Mouse (Mus musculus) spleen, adult 2 months (tissue): Measurements from ENCODE around the gene Ndufab1. TPM values are rescaled to one million over a fixed set of nuclear protein-coding genes. Genes with fewer than 3 reads are reported as not detected.

ENCODE experiments used
- DNase-seq, 2 experiments: peaks; one replicate each; pipeline versions ENCODE4 v3.0.0 to v3.0.0-alpha.2; 2012 to 2021; ENCODE audit warnings: low spot score in 2 of 2, low read depth in 1 of 2
- H3K27ac ChIP-seq: fragments of 200-500 bp; 2 replicates; pipeline ENCODE4 v1.5.1; 2012; ENCODE audit warnings: low read length, inconsistent platforms; ENCODE audit not compliant: insufficient read depth
- H3K27me3 ChIP-seq: fragments of 200-500 bp; 2 replicates; pipeline ENCODE4 v1.6.1; 2012; ENCODE audit warnings: mild to moderate bottlenecking, moderate library complexity, low read length, inconsistent platforms; ENCODE audit not compliant: control insufficient read depth, insufficient read depth
- H3K36me3 ChIP-seq: fragments of 200-500 bp; 2 replicates; pipeline ENCODE4 v1.6.1; 2012; ENCODE audit warnings: mild to moderate bottlenecking, low read length, inconsistent platforms; ENCODE audit not compliant: control insufficient read depth, insufficient read depth
- H3K4me1 ChIP-seq: fragments of 200-500 bp; 2 replicates; pipeline ENCODE4 v1.6.1; 2011; ENCODE audit warnings: inconsistent platforms; ENCODE audit not compliant: control insufficient read depth, insufficient read depth, insufficient read length
- H3K4me3 ChIP-seq: fragments of 200-500 bp; 2 replicates; pipeline ENCODE4 v1.5.1; 2011; ENCODE audit warnings: mild to moderate bottlenecking, inconsistent platforms; ENCODE audit not compliant: insufficient read depth, insufficient read length; ENCODE audit errors: extremely low read depth
- CTCF ChIP-seq: fragments of 200-500 bp; IDR thresholded peaks from 2 replicates; pipeline ENCODE4 v1.5.1; 2011; ENCODE audit warnings: mild to moderate bottlenecking, inconsistent platforms; ENCODE audit not compliant: insufficient read depth, insufficient read length, insufficient replicate concordance; ENCODE audit errors: extremely low read depth
- POLR2A ChIP-seq: fragments of 200-500 bp; IDR thresholded peaks from 2 replicates; pipeline ENCODE4 v1.6.1; 2011; ENCODE audit warnings: low read depth, low read length, inconsistent platforms
- WGBS: fragments of 180-500 bp; shearing (Covaris S2); methylation state at CpG from one replicate; pipeline ENCODE4 v1.1.7; 2018; 5-methylcytosine and 5-hydroxymethylcytosine counted together
- polyA plus RNA-seq: library from polyadenylated mRNA; depleted of rRNA; stranded (reverse); fragments of >200 nt; gene quantifications from 2 replicates; pipeline ENCODE4 v1.2.3, GENCODE M21; 2012

Ndufab1 gene
- polyA plus RNA-seq, 1 experiment = 103 TPM

DNA sequence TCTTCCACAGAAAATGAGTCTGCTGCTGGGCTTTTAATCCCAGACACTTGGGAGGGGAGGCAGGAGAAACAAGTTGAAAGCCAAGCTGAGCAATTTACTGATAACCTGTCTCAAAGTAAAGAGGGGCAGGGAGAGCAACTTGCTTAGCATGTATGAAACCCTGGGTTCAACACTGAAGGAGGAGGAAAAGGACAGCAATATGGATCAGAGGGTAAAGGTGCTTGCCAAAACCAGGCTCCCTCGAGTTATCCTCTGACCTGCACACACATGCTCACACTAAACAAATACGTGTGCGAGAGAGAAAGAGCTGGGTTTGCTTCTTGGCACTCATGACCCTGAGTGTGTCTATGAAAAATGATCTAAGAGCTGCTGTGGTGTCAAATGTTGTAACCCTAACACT lies 3.7 kb downstream of the Ndufab1 start:
- 91% methylated on average over 3 of the region's 3 CpGs for WGBS
- no peak for DNase-seq
- TF ChIP-seq POLR2A (no peak), CTCF (no peak)
- no peak overlapping the region for H3K27ac ChIP-seq
- H3K27me3 ChIP-seq = no peaks in the 10 kb centered on the region
- peaks cover 21% of the 10 kb centered on the region for H3K36me3 ChIP-seq
- H3K4me1 ChIP-seq = peaks cover 3% of the 10 kb centered on the region
- no peak overlapping the region for H3K4me3 ChIP-seq

DNA sequence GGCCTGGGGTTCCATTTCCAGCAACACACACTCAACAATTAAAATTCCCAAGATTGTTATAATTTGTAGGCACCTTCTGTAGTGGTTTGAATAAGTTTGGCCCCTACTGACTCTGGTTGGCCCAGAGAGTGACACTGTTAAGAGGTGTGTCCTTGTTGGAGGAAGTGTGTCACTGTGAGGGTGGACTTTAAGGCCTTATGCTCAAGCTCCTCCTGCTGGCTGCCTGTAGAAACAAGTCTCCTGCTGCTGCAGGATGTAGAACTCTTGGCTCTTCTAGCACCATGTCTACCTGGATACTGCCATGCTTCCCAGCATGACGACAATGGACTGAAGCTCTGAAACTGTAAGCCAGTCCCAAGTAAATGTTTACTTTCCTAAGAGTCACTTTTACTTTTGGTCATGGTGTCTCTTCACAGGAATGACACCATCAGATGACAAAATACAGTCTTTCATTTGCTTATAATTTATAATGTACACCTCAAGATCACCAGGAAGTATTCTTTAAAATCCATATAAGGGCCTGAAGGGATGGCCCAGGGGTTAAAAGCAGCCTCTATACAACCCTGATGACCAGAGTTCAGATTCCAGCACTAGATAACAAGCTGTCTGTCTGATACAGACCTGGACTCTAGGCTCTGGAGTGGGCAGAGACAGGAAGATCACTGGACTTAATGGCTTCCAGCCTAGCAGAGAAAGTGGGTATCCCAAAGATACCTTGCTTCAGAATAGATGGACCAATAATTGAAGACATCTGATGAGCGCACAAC lies 6.9 kb downstream of the Ndufab1 start:
- Histone ChIP-seq H3K4me3 (no peak overlapping the region), H3K4me1 (no peaks in the 10 kb centered on the region), H3K27ac (no peak overlapping the region), H3K27me3 (no peaks in the 10 kb centered on the region), H3K36me3 (peaks cover 38% of the 10 kb centered on the region)
- DNase-seq = no peak
- WGBS = 98% methylated on average over 2 of the region's 2 CpGs
- TF ChIP-seq CTCF (peak; percentile 11; the same call in 1 of the 2 replicates), POLR2A (no peak)

DNA sequence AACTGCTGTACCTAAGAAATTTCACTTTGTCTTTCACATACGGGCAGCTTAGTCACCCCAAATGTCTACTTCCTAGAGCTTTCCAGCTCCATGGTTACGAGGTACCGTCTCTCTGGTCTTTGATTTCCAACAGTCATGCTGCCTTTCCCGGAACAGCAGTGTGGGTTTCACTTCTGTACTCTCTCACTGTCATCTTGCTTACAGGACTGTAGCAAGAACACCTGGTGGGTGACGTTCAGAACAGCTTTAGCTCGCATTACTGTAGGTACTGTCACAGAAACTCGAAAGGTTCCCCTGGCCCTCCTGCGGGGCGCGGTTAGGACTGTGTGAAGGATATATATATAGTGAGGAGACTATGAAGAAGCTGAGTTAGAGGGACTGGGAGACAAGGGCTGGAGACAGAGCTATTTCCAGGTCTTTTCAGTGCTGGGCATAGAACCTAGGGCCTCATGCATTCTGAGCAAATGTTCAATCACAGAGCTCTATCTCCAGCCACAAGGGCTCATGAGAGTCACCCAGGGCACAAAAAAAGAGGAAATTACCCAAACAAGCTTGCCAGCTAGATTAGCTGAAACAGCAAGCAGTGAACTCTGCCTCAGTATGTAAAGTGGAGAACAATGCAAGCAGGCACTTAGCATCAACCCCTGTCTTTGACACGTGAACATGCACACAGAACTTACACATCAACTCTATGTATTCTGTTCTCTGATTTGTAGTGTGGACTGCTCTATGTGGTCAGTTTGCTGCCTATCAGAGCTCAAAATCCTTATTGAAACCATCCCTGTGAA lies 14.3 kb downstream of the Ndufab1 start:
- no peak for TF ChIP-seq POLR2A
- TF ChIP-seq CTCF = no peak
- Histone ChIP-seq H3K27ac (peak overlapping the region; percentile 68), H3K4me1 (no peaks in the 10 kb centered on the region), H3K4me3 (no peak overlapping the region), H3K27me3 (no peaks in the 10 kb centered on the region), H3K36me3 (peaks cover 21% of the 10 kb centered on the region)
- DNase-seq = peak in 1 of 2 experiments; percentile 13
- 65% methylated on average over 11 of the region's 11 CpGs for WGBS

DNA sequence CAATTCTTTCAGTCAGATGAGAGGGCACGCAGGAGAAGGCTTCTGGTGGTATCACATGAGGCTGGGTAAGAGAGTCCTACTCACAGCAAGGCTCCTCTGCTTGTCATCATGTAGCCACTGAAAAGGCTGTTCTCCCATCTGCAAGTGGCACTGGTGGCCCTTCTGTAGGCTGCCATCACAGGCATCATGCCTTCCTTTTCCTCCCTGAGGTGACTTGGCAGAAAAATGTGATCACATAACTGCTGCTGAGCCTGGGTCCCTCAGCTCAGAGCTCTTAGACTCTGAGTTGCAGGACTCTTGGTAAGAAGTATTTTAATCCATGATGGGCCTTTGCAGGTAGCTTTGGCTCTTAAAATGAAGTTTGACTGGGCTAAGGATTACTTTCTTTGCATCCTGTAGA lies 20.6 kb downstream of the Ndufab1 start:
- TF ChIP-seq CTCF (no peak), POLR2A (no peak)
- H3K27ac ChIP-seq = no peak overlapping the region
- no peaks in the 10 kb centered on the region for H3K4me1 ChIP-seq
- peaks cover 30% of the 10 kb centered on the region for H3K36me3 ChIP-seq
- H3K4me3 ChIP-seq = no peak overlapping the region
- 86% methylated on average over 1 of the region's 1 CpGs for WGBS
- no peaks in the 10 kb centered on the region for H3K27me3 ChIP-seq
- DNase-seq = no peak

DNA sequence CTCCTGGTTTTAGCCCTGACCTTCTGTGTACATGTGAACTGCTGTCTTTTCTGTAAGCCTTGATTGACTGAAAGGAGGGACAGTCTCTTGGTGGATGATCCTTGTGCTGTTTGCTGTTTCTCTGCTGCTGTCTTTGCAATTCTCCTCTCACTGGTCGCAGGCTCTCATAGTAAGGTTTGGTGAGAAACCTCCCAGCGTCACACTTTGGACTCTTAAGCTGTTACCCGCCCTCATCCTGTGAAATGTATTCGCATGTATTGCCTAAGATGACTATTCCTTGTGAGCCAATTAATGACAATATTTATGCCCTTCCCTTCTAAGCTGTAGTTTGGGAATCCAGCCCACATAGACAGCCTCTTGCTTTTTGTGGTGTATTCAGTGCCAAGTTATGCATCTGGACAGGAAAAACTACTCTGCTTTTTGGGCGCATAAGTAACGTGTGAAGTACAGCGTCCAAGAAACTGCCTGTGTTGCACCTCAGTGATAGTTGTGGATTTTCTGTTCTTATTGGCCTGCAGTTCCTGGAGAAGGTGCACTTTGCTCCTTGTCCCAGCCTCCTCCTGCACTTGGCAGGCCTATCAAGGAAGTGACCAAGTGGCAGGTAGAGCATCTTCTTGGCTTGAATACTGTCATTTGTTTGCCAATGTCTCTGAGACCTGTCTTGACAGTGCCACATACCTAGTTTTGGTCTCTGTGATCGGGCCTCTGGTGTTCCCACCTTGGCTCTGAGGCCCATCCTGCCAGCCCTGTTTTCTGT lies 21.7 kb downstream of the Ndufab1 start:
- TF ChIP-seq POLR2A (no peak), CTCF (no peak)
- 92% methylated on average over 8 of the region's 8 CpGs for WGBS
- Histone ChIP-seq H3K4me3 (no peak overlapping the region), H3K4me1 (no peaks in the 10 kb centered on the region), H3K36me3 (peaks cover 41% of the 10 kb centered on the region), H3K27me3 (no peaks in the 10 kb centered on the region), H3K27ac (no peak overlapping the region)
- DNase-seq = no peak

DNA sequence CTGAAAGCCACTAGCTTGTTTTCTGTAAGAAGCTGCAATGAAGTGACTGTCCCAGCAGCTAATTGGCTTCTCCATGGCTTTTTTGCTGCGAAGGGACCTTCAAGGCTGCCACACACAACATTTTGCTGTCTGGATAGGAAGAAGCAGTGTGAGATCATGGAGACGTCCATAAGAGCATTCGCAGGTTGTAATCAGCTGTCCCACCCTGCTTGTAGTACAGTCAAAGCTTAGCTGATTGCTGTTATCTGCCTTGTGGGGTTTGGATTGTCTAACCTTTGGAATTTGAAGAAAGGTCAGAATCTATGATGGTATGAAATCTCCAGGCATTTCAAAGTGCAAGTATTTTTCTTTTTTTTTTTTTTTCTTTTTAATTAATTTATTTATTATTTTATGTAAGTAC lies 27.3 kb downstream of the Ndufab1 start:
- no peak for DNase-seq
- Histone ChIP-seq H3K27ac (no peak overlapping the region), H3K4me3 (no peak overlapping the region), H3K36me3 (peaks cover 59% of the 10 kb centered on the region), H3K4me1 (0 out of 2 replicates have a peak, but pooled peaks cover 3% of the 10 kb centered on the region), H3K27me3 (no peaks in the 10 kb centered on the region)
- 88% methylated on average over 3 of the region's 3 CpGs for WGBS
- no peak for TF ChIP-seq POLR2A
- TF ChIP-seq CTCF = no peak
